Mouse (Mus musculus): ENCODE measurements at regions not wholly inside any gene's neighbourhood (a gene's known extent, or its start where the extent isn't known, plus 50 kb on each side); places are given as distances from the start of the nearest gene placed in this dataset.

- no peak overlapping the region for H3K9ac ChIP-seq (ENCODE audit: low read depth, poor library complexity, severe bottlenecking)
- H3K4me3 ChIP-seq (ENCODE audit: low read depth, low read length), result no peak overlapping the region
- H3K4me1 ChIP-seq (ENCODE audit: control insufficient read depth, insufficient read depth, low read length), result no peaks in the 10 kb centered on the region
- H3K36me3 ChIP-seq (ENCODE audit: control insufficient read depth, insufficient read depth, low read length, poor library complexity, severe bottlenecking), result no peaks in the 10 kb centered on the region
- H3K9me3 ChIP-seq (replicated peaks; ENCODE audit: control insufficient read depth, insufficient read depth, low read length, poor library complexity, severe bottlenecking), result no peaks in the 10 kb centered on the region
- H3K27ac ChIP-seq (ENCODE audit: insufficient read depth, low read length), result no peak overlapping the region
- H3K27me3 ChIP-seq (ENCODE audit: control insufficient read depth, insufficient read depth, low read length, poor library complexity, severe bottlenecking), result no peaks in the 10 kb centered on the region; the same call in 1 of the 2 replicates
- TF ChIP-seq EP300 (IDR thresholded peaks at IDR 0.05; ENCODE audit: insufficient read depth, low read depth, low read length), result no peak
- no peak for TF ChIP-seq POLR2A (IDR thresholded peaks at IDR 0.05; ENCODE audit: insufficient read depth, low read length)
- TF ChIP-seq CTCF (IDR thresholded peaks at IDR 0.05; ENCODE audit: low read depth, low read length), result no peak
Observed at GRCm38 (mm10) chr13:48398617-48399016, 114.6 kb downstream of the Zfp169 start.

GRCm38 (mm10) chr13:48402316-48402715, 110.9 kb downstream of the Zfp169 start:
- TF ChIP-seq POLR2A (IDR thresholded peaks at IDR 0.05; ENCODE audit: insufficient read depth, low read length) (no peak), CTCF (IDR thresholded peaks at IDR 0.05; ENCODE audit: low read depth, low read length) (no peak), EP300 (IDR thresholded peaks at IDR 0.05; ENCODE audit: insufficient read depth, low read depth, low read length) (no peak)
- no peak overlapping the region for H3K4me3 ChIP-seq (ENCODE audit: low read depth, low read length)
- no peaks in the 10 kb centered on the region for H3K9me3 ChIP-seq (replicated peaks; ENCODE audit: control insufficient read depth, insufficient read depth, low read length, poor library complexity, severe bottlenecking)
- H3K27me3 ChIP-seq (ENCODE audit: control insufficient read depth, insufficient read depth, low read length, poor library complexity, severe bottlenecking), result no peaks in the 10 kb centered on the region; the same call in 1 of the 2 replicates
- H3K4me1 ChIP-seq (ENCODE audit: control insufficient read depth, insufficient read depth, low read length), result no peaks in the 10 kb centered on the region
- H3K9ac ChIP-seq (ENCODE audit: low read depth, poor library complexity, severe bottlenecking), result no peak overlapping the region
- no peaks in the 10 kb centered on the region for H3K36me3 ChIP-seq (ENCODE audit: control insufficient read depth, insufficient read depth, low read length, poor library complexity, severe bottlenecking)
- no peak overlapping the region for H3K27ac ChIP-seq (ENCODE audit: insufficient read depth, low read length)

GRCm38 (mm10) chr13:48422438-48423329, 90.6 kb downstream of the Zfp169 start:
- Histone ChIP-seq H3K27me3 (ENCODE audit: control insufficient read depth, insufficient read depth, low read length, poor library complexity, severe bottlenecking) (no peaks in the 10 kb centered on the region), H3K27ac (ENCODE audit: insufficient read depth, low read length) (no peak overlapping the region), H3K4me1 (ENCODE audit: control insufficient read depth, insufficient read depth, low read length) (peaks cover 2% of the 10 kb centered on the region), H3K9me3 (replicated peaks; ENCODE audit: control insufficient read depth, insufficient read depth, low read length, poor library complexity, severe bottlenecking) (no peaks in the 10 kb centered on the region), H3K36me3 (ENCODE audit: control insufficient read depth, insufficient read depth, low read length, poor library complexity, severe bottlenecking) (no peaks in the 10 kb centered on the region), H3K9ac (ENCODE audit: low read depth, poor library complexity, severe bottlenecking) (no peak overlapping the region), H3K4me3 (ENCODE audit: low read depth, low read length) (no peak overlapping the region)
- TF ChIP-seq POLR2A (IDR thresholded peaks at IDR 0.05; ENCODE audit: insufficient read depth, low read length) (no peak), EP300 (IDR thresholded peaks at IDR 0.05; ENCODE audit: insufficient read depth, low read depth, low read length) (no peak), CTCF (IDR thresholded peaks at IDR 0.05; ENCODE audit: low read depth, low read length) (no peak)

- TF ChIP-seq POLR2A (IDR thresholded peaks at IDR 0.05; ENCODE audit: insufficient read depth, low read length) (no peak), EP300 (IDR thresholded peaks at IDR 0.05; ENCODE audit: insufficient read depth, low read depth, low read length) (peak; percentile 91), CTCF (IDR thresholded peaks at IDR 0.05; ENCODE audit: low read depth, low read length) (no peak)
- Histone ChIP-seq H3K9me3 (replicated peaks; ENCODE audit: control insufficient read depth, insufficient read depth, low read length, poor library complexity, severe bottlenecking) (no peaks in the 10 kb centered on the region), H3K4me1 (ENCODE audit: control insufficient read depth, insufficient read depth, low read length) (peaks cover 2% of the 10 kb centered on the region), H3K4me3 (ENCODE audit: low read depth, low read length) (no peak overlapping the region), H3K27me3 (ENCODE audit: control insufficient read depth, insufficient read depth, low read length, poor library complexity, severe bottlenecking) (no peaks in the 10 kb centered on the region), H3K36me3 (ENCODE audit: control insufficient read depth, insufficient read depth, low read length, poor library complexity, severe bottlenecking) (no peaks in the 10 kb centered on the region), H3K27ac (ENCODE audit: insufficient read depth, low read length) (no peak overlapping the region), H3K9ac (ENCODE audit: low read depth, poor library complexity, severe bottlenecking) (no peak overlapping the region)
Observed at GRCm38 (mm10) chr13:48426816-48427215, 86.4 kb downstream of the Zfp169 start.

- Histone ChIP-seq H3K9ac (ENCODE audit: low read depth, poor library complexity, severe bottlenecking) (no peak overlapping the region), H3K27me3 (ENCODE audit: control insufficient read depth, insufficient read depth, low read length, poor library complexity, severe bottlenecking) (no peaks in the 10 kb centered on the region), H3K27ac (ENCODE audit: insufficient read depth, low read length) (no peak overlapping the region), H3K4me3 (ENCODE audit: low read depth, low read length) (no peak overlapping the region), H3K36me3 (ENCODE audit: control insufficient read depth, insufficient read depth, low read length, poor library complexity, severe bottlenecking) (no peaks in the 10 kb centered on the region), H3K4me1 (ENCODE audit: control insufficient read depth, insufficient read depth, low read length) (no peaks in the 10 kb centered on the region), H3K9me3 (replicated peaks; ENCODE audit: control insufficient read depth, insufficient read depth, low read length, poor library complexity, severe bottlenecking) (no peaks in the 10 kb centered on the region)
- TF ChIP-seq POLR2A (IDR thresholded peaks at IDR 0.05; ENCODE audit: insufficient read depth, low read length) (no peak), CTCF (IDR thresholded peaks at IDR 0.05; ENCODE audit: low read depth, low read length) (no peak)
Observed at GRCm38 (mm10) chr13:48436659-48437345, 76.4 kb downstream of the Zfp169 start.
